Mouse (Mus musculus) G1E-ER4 (cell line): ENCODE results near the gene Agmat. TPM values are rescaled to one million over a fixed set of nuclear protein-coding genes. Genes with fewer than 3 reads are reported as not detected.
A peak's percentile ranks its signal among the peaks of the same experiment; 100 is the strongest.

ENCODE experiments used
- GATA1 ChIP-seq: IDR thresholded peaks from one replicate; pipeline ENCODE4 v1.8.0; 2012; ENCODE audit warnings: low read length, inconsistent platforms
- polyA plus RNA-seq: library from polyadenylated mRNA; stranded (reverse); fragments of >175 nt; gene quantifications from 2 replicates; pipeline ENCODE4 v1.2.3, GENCODE M21; 2012

Gene Agmat
- polyA plus RNA-seq, 1 experiment, result 0.10 TPM

GRCm38 (mm10) chr4:141725277-141725676 lies 21.2 kb upstream of the Agmat start:
- TF ChIP-seq GATA1, result no peak

GRCm38 (mm10) chr4:141725738-141726137 lies 20.7 kb upstream of the Agmat start:
- TF ChIP-seq GATA1, result no peak

GRCm38 (mm10) chr4:141729266-141729665 lies 17.2 kb upstream of the Agmat start:
- no peak for TF ChIP-seq GATA1

GRCm38 (mm10) chr4:141730401-141730800 lies 16.1 kb upstream of the Agmat start:
- TF ChIP-seq GATA1, result no peak

DNA sequence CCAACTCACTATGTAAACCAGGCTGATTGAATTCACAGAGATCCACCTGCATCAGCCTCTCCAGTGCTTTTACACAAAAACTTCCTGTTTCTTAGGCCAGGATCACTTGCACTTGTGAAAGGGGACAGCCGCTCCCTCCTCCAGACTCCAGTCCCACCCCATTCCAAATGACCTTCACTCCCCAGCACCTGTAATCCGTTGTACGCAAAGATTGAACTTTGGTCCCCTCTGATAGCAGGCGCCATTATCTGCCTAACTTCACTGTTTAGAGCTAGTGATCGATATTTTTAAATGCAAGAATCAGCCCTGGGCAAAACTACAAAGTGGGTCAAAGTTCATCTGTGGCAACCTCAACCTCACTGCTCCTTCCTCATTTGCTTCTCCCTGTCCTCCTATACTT lies 14.7 kb upstream of the Agmat start:
- no peak for TF ChIP-seq GATA1

DNA sequence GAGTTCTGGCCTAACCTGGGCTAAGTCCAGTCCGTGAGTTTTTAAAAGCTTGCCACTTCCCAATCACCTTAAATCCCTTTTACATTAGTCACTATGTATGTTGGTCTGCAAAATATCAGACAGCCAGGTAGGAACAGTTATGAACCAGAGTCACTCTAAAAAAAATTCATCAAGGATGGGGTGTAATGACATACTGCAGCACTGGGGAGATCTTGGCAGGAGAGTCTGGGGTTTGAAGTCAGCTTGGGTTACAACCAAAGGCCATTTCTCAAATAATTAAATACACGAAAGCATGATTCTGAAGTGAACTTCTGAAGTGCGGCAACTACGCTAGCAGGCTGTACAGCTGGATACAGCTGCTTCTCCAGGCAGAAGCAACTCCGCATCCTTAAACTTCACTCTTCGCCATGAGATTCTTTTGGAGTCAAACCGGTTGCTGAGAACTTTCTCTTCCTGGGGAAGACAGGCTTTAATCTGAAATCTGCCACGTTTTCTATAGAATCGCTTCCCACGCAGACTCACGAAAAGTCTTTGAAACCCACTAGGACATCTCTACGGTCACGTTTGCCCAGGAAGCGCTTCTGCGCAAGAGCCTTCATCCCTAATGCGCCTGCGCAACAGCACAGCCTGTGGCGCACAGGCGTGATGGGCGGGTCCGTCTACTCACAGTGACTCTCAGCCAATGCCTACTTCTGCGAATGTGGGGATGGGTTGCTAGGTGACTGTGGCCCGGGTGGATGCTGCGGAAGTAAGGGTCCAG lies 11.8 kb upstream of the Agmat start:
- TF ChIP-seq GATA1, result no peak

DNA sequence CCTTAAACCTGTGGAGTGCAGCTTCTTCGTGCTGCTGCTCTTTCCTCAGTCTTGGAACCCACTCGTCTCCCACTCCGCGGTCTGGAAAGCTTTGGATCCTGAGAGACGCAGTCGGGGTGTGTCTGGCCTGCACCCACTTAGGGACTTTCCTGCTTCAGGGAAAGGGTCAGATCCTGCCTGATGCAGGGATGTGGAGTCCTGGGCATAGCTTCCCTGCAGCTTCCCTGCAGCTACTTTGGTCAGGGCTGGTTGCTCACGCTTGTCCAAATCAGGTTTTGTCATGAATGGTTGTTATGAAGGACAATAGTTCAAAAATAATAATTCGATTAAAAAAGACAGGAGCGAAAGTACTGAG lies 11.3 kb upstream of the Agmat start:
- TF ChIP-seq GATA1, result no peak

DNA sequence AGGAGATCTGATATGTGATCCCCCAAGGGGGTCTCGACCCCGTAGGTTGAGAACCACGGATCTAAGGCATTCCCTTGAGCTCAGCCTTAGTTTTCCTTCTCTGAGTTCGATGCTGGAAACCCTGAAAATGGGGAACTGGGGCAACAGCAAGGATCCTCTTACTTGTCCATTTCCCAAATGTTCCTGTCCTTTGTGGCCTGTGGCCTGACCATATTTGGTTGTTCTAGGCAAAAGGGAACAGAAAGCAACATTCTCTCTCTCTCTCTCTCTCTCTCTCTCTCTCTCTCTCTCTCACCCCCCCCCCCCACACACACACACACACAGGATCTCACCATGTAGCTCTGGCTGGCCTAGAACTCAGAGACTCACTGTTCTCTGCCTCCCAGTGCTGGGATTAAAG lies 9.6 kb upstream of the Agmat start:
- no peak for TF ChIP-seq GATA1

GRCm38 (mm10) chr4:141738015-141738414 lies 8.5 kb upstream of the Agmat start:
- no peak for TF ChIP-seq GATA1

DNA sequence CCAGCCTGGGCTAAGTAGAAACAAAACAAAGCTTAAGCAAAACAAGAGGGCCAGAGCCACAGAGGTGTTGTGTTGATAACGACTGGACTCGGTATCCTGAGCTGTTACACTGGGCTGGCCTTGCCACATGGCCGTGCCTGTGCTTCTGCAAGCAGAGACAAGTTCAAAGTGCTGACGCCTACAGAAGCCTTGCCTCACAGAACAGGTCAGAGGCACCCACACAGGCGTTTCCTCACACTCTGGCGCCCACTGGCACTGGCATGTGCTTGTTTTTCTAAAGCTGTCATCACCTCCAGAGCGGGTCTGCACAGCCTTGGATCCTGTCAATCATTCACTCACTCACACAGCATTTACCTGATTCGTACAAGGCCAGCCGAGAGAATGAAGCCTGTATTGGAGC lies 4.6 kb upstream of the Agmat start:
- no peak for TF ChIP-seq GATA1

- no peak for TF ChIP-seq GATA1
These were observed 4.1 kb upstream of the Agmat start for GRCm38 (mm10) chr4:141742381-141742780.

GRCm38 (mm10) chr4:141749557-141749956 lies 3.1 kb downstream of the Agmat start:
- TF ChIP-seq GATA1, result no peak

- no peak for TF ChIP-seq GATA1
These were observed 4.4 kb downstream of the Agmat start for GRCm38 (mm10) chr4:141750826-141751225.

DNA sequence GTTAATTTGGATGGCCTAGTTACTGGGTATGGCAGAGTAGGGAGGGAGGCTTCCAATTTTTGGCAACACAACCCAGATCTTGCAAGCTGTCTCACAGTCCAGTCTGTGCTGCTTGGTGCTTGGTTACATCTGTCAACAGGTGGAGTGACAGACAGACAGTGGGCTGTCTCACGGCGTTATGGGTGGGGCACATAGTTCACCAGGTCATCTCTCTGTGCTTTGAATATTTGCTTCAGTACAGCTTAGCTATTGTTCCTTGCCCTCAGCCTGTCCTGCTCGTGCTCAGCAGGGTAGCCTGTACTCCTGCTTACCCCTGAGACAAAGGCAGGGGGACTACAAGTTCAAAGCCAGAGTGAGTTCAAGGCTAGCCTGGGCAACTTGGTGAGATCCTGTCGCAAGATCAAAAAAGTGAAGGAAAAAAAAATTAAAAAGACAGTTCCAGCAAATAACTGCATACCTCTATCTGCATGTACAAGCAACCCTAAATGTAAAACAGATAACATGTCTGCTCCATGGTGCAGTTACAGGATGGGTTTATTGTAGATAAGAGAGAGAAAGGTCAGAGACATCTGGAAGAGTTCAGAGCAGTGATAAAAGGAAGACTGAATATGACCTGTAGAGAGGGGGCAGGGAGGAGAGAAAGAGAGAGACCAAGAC lies 5.1 kb downstream of the Agmat start:
- TF ChIP-seq GATA1, result peak; percentile 83

DNA sequence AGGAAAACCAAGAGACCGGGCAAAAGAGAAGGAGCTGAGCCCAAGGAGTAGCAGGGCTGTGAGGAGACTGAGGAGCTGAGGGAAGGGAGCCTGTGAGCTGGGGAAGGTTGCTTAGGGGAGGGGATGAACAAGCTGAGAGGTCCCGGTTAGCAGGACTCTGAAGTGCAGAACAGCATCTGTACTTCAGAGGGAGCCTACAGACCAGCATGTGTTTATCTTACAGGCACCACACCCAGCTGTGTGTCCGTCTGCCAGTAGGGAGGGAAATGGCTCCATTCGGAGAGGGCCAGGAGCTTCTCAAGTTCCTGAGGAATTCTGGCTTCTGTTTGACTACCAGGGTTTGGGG lies 5.6 kb downstream of the Agmat start:
- TF ChIP-seq GATA1, result no peak

- TF ChIP-seq GATA1, result no peak
These were observed 9.0 kb downstream of the Agmat start for GRCm38 (mm10) chr4:141755375-141755930.

GRCm38 (mm10) chr4:141757124-141757523 lies 10.7 kb downstream of the Agmat start:
- TF ChIP-seq GATA1, result no peak
